Mouse (Mus musculus) heart, adult 2 months (tissue): ENCODE measurements around the gene Ddx59. TPM values are rescaled to one million over a fixed set of nuclear protein-coding genes. Genes with fewer than 3 reads are reported as not detected.

Experiments used
- DNase-seq, 2 experiments: peaks; one replicate each; pipeline ENCODE4 v3.0.0; 2021
- H3K27ac ChIP-seq: fragments of 200-600 bp; 2 replicates; pipeline ENCODE4 v1.8.1; 2022
- H3K27me3 ChIP-seq: fragments of 200-500 bp; 2 replicates; pipeline ENCODE4 v1.6.1; 2012; ENCODE audit warnings: mild to moderate bottlenecking, low read length, inconsistent platforms, mixed read lengths; ENCODE audit not compliant: control insufficient read depth, insufficient read depth
- H3K36me3 ChIP-seq: fragments of 200-500 bp; 2 replicates; pipeline ENCODE4 v1.6.1; 2012; ENCODE audit warnings: low read length, inconsistent platforms; ENCODE audit not compliant: control insufficient read depth, insufficient read depth
- H3K4me1 ChIP-seq: fragments of 200-500 bp; 2 replicates; pipeline ENCODE4 v1.6.1; 2011; ENCODE audit warnings: low read length; ENCODE audit not compliant: control insufficient read depth, insufficient read depth
- H3K4me3 ChIP-seq: fragments of 200-600 bp; 2 replicates; pipeline ENCODE4 v1.8.1; 2022
- H3K79me2 ChIP-seq: fragments of 200-500 bp; replicated peaks from 2 replicates; pipeline ENCODE4 v1.6.1; 2012; ENCODE audit warnings: mild to moderate bottlenecking, inconsistent platforms, low read length, moderate library complexity, mixed read lengths; ENCODE audit not compliant: control insufficient read depth, insufficient read depth
- H3K9ac ChIP-seq: fragments of 200-500 bp; 2 replicates; pipeline ENCODE4 v1.6.1; 2012; ENCODE audit warnings: low read depth, mild to moderate bottlenecking, control low read depth, inconsistent platforms, low read length, mixed read lengths
- CTCF ChIP-seq: fragments of 200-600 bp; IDR thresholded peaks from 2 replicates; pipeline ENCODE4 v1.8.1; 2022; ENCODE audit warnings: antibody characterized with exemption, mild to moderate bottlenecking, moderate library complexity
- EP300 ChIP-seq: fragments of 200-500 bp; IDR thresholded peaks from 2 replicates; pipeline ENCODE4 v1.6.1; 2011; ENCODE audit warnings: low read depth, low read length, control low read depth; ENCODE audit not compliant: insufficient read depth
- POLR2A ChIP-seq: fragments of 200-500 bp; IDR thresholded peaks from 2 replicates; pipeline ENCODE4 v1.6.1; 2011; ENCODE audit warnings: mild to moderate bottlenecking, low read depth, low read length, control low read depth; ENCODE audit not compliant: insufficient read depth
- WGBS: fragments of 180-500 bp; shearing (Covaris S2); methylation state at CpG from one replicate; pipeline ENCODE4 v1.1.7; 2018; 5-methylcytosine and 5-hydroxymethylcytosine counted together
- intact Hi-C: fragments of 180-260 bp; cut with DNase I; formaldehyde crosslinking; loops from one replicate; pipeline ENCODE4 v1.15.1; 2025
- polyA plus RNA-seq: library from polyadenylated mRNA; depleted of rRNA; stranded (reverse); fragments of >200 nt; gene quantifications from 2 replicates; pipeline ENCODE4 v1.2.3, GENCODE M21; 2012
- total RNA-seq, 2 experiments: library from RNA; stranded (reverse); gene quantifications; 2 replicates each; pipeline ENCODE4 v1.2.3; 2021

Gene Ddx59
- total and polyA plus RNA-seq, 3 experiments = 4.2 to 14.1 (median 11.8) TPM

GRCm38 (mm10) chr1:136440741-136441140 is 25.7 kb downstream of the Ddx59 start:
- H3K36me3 ChIP-seq = no peaks in the 10 kb centered on the region
- H3K79me2 ChIP-seq = no peaks in the 10 kb centered on the region
- 82% methylated on average over 7 of the region's 7 CpGs for WGBS
- H3K27me3 ChIP-seq = no peaks in the 10 kb centered on the region
- no peaks in the 10 kb centered on the region for H3K4me1 ChIP-seq
- H3K9ac ChIP-seq = no peak overlapping the region
- DNase-seq = no peak
- no peak overlapping the region for H3K4me3 ChIP-seq
- H3K27ac ChIP-seq = no peak overlapping the region
- intact Hi-C loops = no loop called here
- TF ChIP-seq POLR2A (no peak), CTCF (no peak), EP300 (no peak)

- Histone ChIP-seq H3K4me1 (no peaks in the 10 kb centered on the region), H3K9ac (no peak overlapping the region), H3K27ac (no peak overlapping the region), H3K4me3 (no peak overlapping the region), H3K36me3 (no peaks in the 10 kb centered on the region), H3K27me3 (no peaks in the 10 kb centered on the region), H3K79me2 (no peaks in the 10 kb centered on the region)
- no peak for TF ChIP-seq CTCF
- TF ChIP-seq POLR2A = no peak
- no peak for TF ChIP-seq EP300
- DNase-seq = no peak
- intact Hi-C loops = no loop called here
- 71% methylated on average over 9 of the region's 9 CpGs for WGBS
Observed at GRCm38 (mm10) chr1:136442809-136443208, 27.7 kb downstream of the Ddx59 start.

GRCm38 (mm10) chr1:136444555-136445255 is 29.6 kb downstream of the Ddx59 start:
- Histone ChIP-seq H3K4me3 (no peak overlapping the region), H3K9ac (no peak overlapping the region), H3K27ac (no peak overlapping the region), H3K27me3 (no peaks in the 10 kb centered on the region), H3K79me2 (no peaks in the 10 kb centered on the region), H3K4me1 (no peaks in the 10 kb centered on the region), H3K36me3 (no peaks in the 10 kb centered on the region)
- intact Hi-C loops = no loop called here
- WGBS = 83% methylated on average over 12 of the region's 12 CpGs
- TF ChIP-seq POLR2A (no peak), EP300 (no peak), CTCF (no peak)
- DNase-seq = no peak

GRCm38 (mm10) chr1:136446933-136447332 is 31.9 kb downstream of the Ddx59 start:
- H3K4me3 ChIP-seq = no peak overlapping the region
- no peaks in the 10 kb centered on the region for H3K79me2 ChIP-seq
- H3K27me3 ChIP-seq = no peaks in the 10 kb centered on the region
- H3K27ac ChIP-seq = no peak overlapping the region
- H3K9ac ChIP-seq = no peak overlapping the region
- intact Hi-C loops = no loop called here
- 83% methylated on average over 10 of the region's 10 CpGs for WGBS
- H3K4me1 ChIP-seq = no peaks in the 10 kb centered on the region
- TF ChIP-seq CTCF (no peak), EP300 (no peak), POLR2A (no peak)
- H3K36me3 ChIP-seq = no peaks in the 10 kb centered on the region
- no peak for DNase-seq

GRCm38 (mm10) chr1:136447338-136447737 is 32.3 kb downstream of the Ddx59 start:
- Histone ChIP-seq H3K27ac (no peak overlapping the region), H3K36me3 (no peaks in the 10 kb centered on the region), H3K79me2 (no peaks in the 10 kb centered on the region), H3K4me1 (no peaks in the 10 kb centered on the region), H3K9ac (no peak overlapping the region), H3K27me3 (no peaks in the 10 kb centered on the region), H3K4me3 (no peak overlapping the region)
- no peak for DNase-seq
- intact Hi-C loops = no loop called here
- 38% methylated on average over 4 of the region's 4 CpGs for WGBS
- TF ChIP-seq POLR2A = no peak

- DNase-seq = no peak
- Histone ChIP-seq H3K4me1 (no peaks in the 10 kb centered on the region), H3K4me3 (no peak overlapping the region), H3K27ac (no peak overlapping the region), H3K9ac (no peak overlapping the region), H3K79me2 (no peaks in the 10 kb centered on the region), H3K36me3 (no peaks in the 10 kb centered on the region), H3K27me3 (no peaks in the 10 kb centered on the region)
- intact Hi-C loops = no loop called here
- TF ChIP-seq CTCF (no peak), EP300 (no peak), POLR2A (no peak)
- WGBS = 91% methylated on average over 6 of the region's 6 CpGs
Observed at GRCm38 (mm10) chr1:136449541-136449940, 34.5 kb downstream of the Ddx59 start.
